Mouse (Mus musculus) midbrain, embryonic 11.5 days (tissue): ENCODE measurements around the gene Zfp553. TPM values are rescaled to one million over a fixed set of nuclear protein-coding genes. Genes with fewer than 3 reads are reported as not detected.

Source experiments
- ATAC-seq: fragments of 200-750 bp; cut with Nextera tagmentation; 2 replicates; pipeline ENCODE4 v1.8.0; 2017; ENCODE audit warnings: moderate TSS enrichment, moderate library complexity; ENCODE audit not compliant: low FRiP score
- DNase-seq: peaks from one replicate; pipeline ENCODE4 v3.0.0; 2015; ENCODE audit warnings: low spot score; ENCODE audit errors: missing footprints
- H3K27ac ChIP-seq: fragments of 300-500 bp; sonication (generic); 2 replicates; pipeline ENCODE4 v1.5.1; 2014; ENCODE audit warnings: low read depth, low read length
- H3K27me3 ChIP-seq: fragments of 300-500 bp; sonication (generic); 2 replicates; pipeline ENCODE4 v1.6.1; 2014; ENCODE audit warnings: mild to moderate bottlenecking, low read length, moderate library complexity, mixed read lengths; ENCODE audit not compliant: control insufficient read depth, insufficient read depth
- H3K36me3 ChIP-seq: fragments of 300-500 bp; sonication (generic); 2 replicates; pipeline ENCODE4 v1.6.1; 2014; ENCODE audit warnings: mild to moderate bottlenecking, low read length, moderate library complexity, mixed read lengths; ENCODE audit not compliant: control insufficient read depth, insufficient read depth
- H3K4me1 ChIP-seq: fragments of 300-500 bp; sonication (generic); 2 replicates; pipeline ENCODE4 v1.6.1; 2014; ENCODE audit warnings: low read length; ENCODE audit not compliant: control insufficient read depth, insufficient read depth
- H3K4me2 ChIP-seq: fragments of 300-500 bp; sonication (generic); 2 replicates; pipeline ENCODE4 v1.6.1; 2014; ENCODE audit warnings: mild to moderate bottlenecking, moderate library complexity
- H3K4me3 ChIP-seq: fragments of 300-500 bp; sonication (generic); 2 replicates; pipeline ENCODE4 v1.5.1; 2014; ENCODE audit warnings: low read depth, low read length
- H3K9ac ChIP-seq: fragments of 300-500 bp; sonication (generic); 2 replicates; pipeline ENCODE4 v1.6.1; 2014; ENCODE audit warnings: low read length
- H3K9me3 ChIP-seq: fragments of 300-500 bp; sonication (generic); 2 replicates; pipeline ENCODE4 v1.6.1; 2016; ENCODE audit warnings: low read length; ENCODE audit not compliant: control insufficient read depth
- WGBS: fragments of 180-500 bp; shearing (Covaris S2); extraction: QIAGEN DNeasy Blood & Tissue Kit; methylation state at CpG from one replicate; pipeline ENCODE4 v1.1.7; 2014; 5-methylcytosine and 5-hydroxymethylcytosine counted together
- polyA plus RNA-seq: library from polyadenylated mRNA; unstranded; fragments of >200 nt; fragmentation: Nextera tagmentation; extraction: Ambion mirVana; gene quantifications from 2 replicates; pipeline ENCODE4 v1.2.1, GENCODE M21; 2014

The Zfp553 gene
- polyA plus RNA-seq, 1 experiment from 2014 or later = 32.4 TPM

- WGBS = 96% methylated on average over 17 of the region's 17 CpGs
- H3K4me2 ChIP-seq = no peak overlapping the region; the same call in 1 of the 2 replicates
- H3K36me3 ChIP-seq = peaks cover 39% of the 10 kb centered on the region
- H3K9me3 ChIP-seq = no peaks in the 10 kb centered on the region
- H3K4me1 ChIP-seq = peaks cover 15% of the 10 kb centered on the region
- ATAC-seq (no peak), DNase-seq (no peak)
- H3K9ac ChIP-seq = peak overlapping the region; percentile 85; the same call in 1 of the 2 replicates
- no peaks in the 10 kb centered on the region for H3K27me3 ChIP-seq
- H3K27ac ChIP-seq = no peak overlapping the region
- peak overlapping the region; percentile 85; the same call in 1 of the 2 replicates for H3K4me3 ChIP-seq
Measured at GRCm38 (mm10) chr7:127194011-127194632, 38.7 kb upstream of the Zfp553 start.

- H3K36me3 ChIP-seq = peaks cover 40% of the 10 kb centered on the region
- peaks cover 15% of the 10 kb centered on the region for H3K4me1 ChIP-seq
- H3K27me3 ChIP-seq = no peaks in the 10 kb centered on the region
- peak overlapping the region; percentile 85 for H3K4me3 ChIP-seq
- peak overlapping the region; percentile 86 for H3K4me2 ChIP-seq
- no peak for ATAC-seq
- DNase-seq = no peak
- peak overlapping the region; percentile 85 for H3K9ac ChIP-seq
- 83% methylated on average over 7 of the region's 7 CpGs for WGBS
- no peaks in the 10 kb centered on the region for H3K9me3 ChIP-seq
- no peak overlapping the region for H3K27ac ChIP-seq
Measured at GRCm38 (mm10) chr7:127194633-127195029, 38.2 kb upstream of the Zfp553 start.

GRCm38 (mm10) chr7:127195544-127196295 lies 37.1 kb upstream of the Zfp553 start, which contains the start of gene Cd2bp2:
Gene Cd2bp2 (minus strand): TSS chr7:127196050.
- Histone ChIP-seq H3K9ac (peak within 1 kb of the TSS; percentile 85), H3K4me3 (peak within 1 kb of the TSS; percentile 85), H3K4me1 (peaks cover 15% of the 10 kb centered on the region), H3K36me3 (peaks cover 40% of the 10 kb centered on the region), H3K27me3 (no peaks in the 10 kb centered on the region), H3K27ac (peak within 1 kb of the TSS; percentile 76), H3K4me2 (peak within 1 kb of the TSS; percentile 86), H3K9me3 (no peaks in the 10 kb centered on the region)
- ATAC-seq = peak; percentile 97
- peak; percentile 99 for DNase-seq
- under 1% methylated on average over 51 of the region's 51 CpGs for WGBS

GRCm38 (mm10) chr7:127196484-127196883 lies 36.4 kb upstream of the Zfp553 start:
- 0 out of 2 replicates have a peak, but pooled peaks have one; percentile 1 for ATAC-seq
- H3K27ac ChIP-seq = peak overlapping the region; percentile 37
- WGBS = 62% methylated on average over 11 of the region's 11 CpGs

GRCm38 (mm10) chr7:127206606-127207005 lies 26.3 kb upstream of the Zfp553 start:
- peak overlapping the region; percentile 82 for H3K4me2 ChIP-seq
- peak overlapping the region; percentile 86 for H3K4me3 ChIP-seq
- no peaks in the 10 kb centered on the region for H3K36me3 ChIP-seq
- no peak overlapping the region for H3K27ac ChIP-seq
- peak overlapping the region; percentile 89 for H3K9ac ChIP-seq
- DNase-seq (no peak), ATAC-seq (no peak)
- H3K9me3 ChIP-seq = no peaks in the 10 kb centered on the region
- H3K27me3 ChIP-seq = no peaks in the 10 kb centered on the region
- H3K4me1 ChIP-seq = peaks cover 10% of the 10 kb centered on the region
- 69% methylated on average over 2 of the region's 2 CpGs for WGBS

More at GRCm38 (mm10) chr7:127196484-127196883, 36.4 kb upstream of the Zfp553 start:
- peak overlapping the region; percentile 57 for H3K4me2 ChIP-seq
- no peaks in the 10 kb centered on the region for H3K9me3 ChIP-seq
- H3K36me3 ChIP-seq = peaks cover 40% of the 10 kb centered on the region
- H3K9ac ChIP-seq = peak overlapping the region; percentile 76
- peak overlapping the region; percentile 85 for H3K4me3 ChIP-seq
- H3K27me3 ChIP-seq = no peaks in the 10 kb centered on the region
- DNase-seq = no peak
- H3K4me1 ChIP-seq = peaks cover 15% of the 10 kb centered on the region

GRCm38 (mm10) chr7:127207374-127208294 lies 25.2 kb upstream of the Zfp553 start:
- WGBS = under 1% methylated on average over 50 of the region's 53 CpGs
- no peaks in the 10 kb centered on the region for H3K27me3 ChIP-seq
- DNase-seq (peak; percentile 93), ATAC-seq (peak; percentile 29; the same call in 1 of the 2 replicates)
- H3K9ac ChIP-seq = peak overlapping the region; percentile 89
- H3K36me3 ChIP-seq = no peaks in the 10 kb centered on the region
- H3K9me3 ChIP-seq = no peaks in the 10 kb centered on the region
- peak overlapping the region; percentile 75 for H3K27ac ChIP-seq
- peak overlapping the region; percentile 82 for H3K4me2 ChIP-seq
- peak overlapping the region; percentile 86 for H3K4me3 ChIP-seq
- H3K4me1 ChIP-seq = peaks cover 10% of the 10 kb centered on the region

GRCm38 (mm10) chr7:127208295-127208552 lies 24.6 kb upstream of the Zfp553 start, which contains the start of gene Tbc1d10b:
Gene Tbc1d10b (minus strand): TSS chr7:127208468.
- no peaks in the 10 kb centered on the region for H3K9me3 ChIP-seq
- no peaks in the 10 kb centered on the region for H3K36me3 ChIP-seq
- WGBS = 0% methylated on average over 13 of the region's 44 CpGs
- peak within 1 kb of the TSS; percentile 86 for H3K4me3 ChIP-seq
- peak within 1 kb of the TSS; percentile 75 for H3K27ac ChIP-seq
- H3K4me1 ChIP-seq = peaks cover 10% of the 10 kb centered on the region
- H3K9ac ChIP-seq = peak within 1 kb of the TSS; percentile 89
- no peaks in the 10 kb centered on the region for H3K27me3 ChIP-seq
- ATAC-seq (peak; percentile 71), DNase-seq (no peak)
- H3K4me2 ChIP-seq = peak within 1 kb of the TSS; percentile 82

- Histone ChIP-seq H3K36me3 (no peaks in the 10 kb centered on the region), H3K4me1 (peaks cover 10% of the 10 kb centered on the region), H3K9ac (peak within 1 kb of the TSS; percentile 89), H3K27me3 (peaks cover 3% of the 10 kb centered on the region; the same call in 1 of the 2 replicates), H3K9me3 (no peaks in the 10 kb centered on the region), H3K4me3 (peak within 1 kb of the TSS; percentile 86), H3K27ac (peak within 1 kb of the TSS; percentile 75), H3K4me2 (peak within 1 kb of the TSS; percentile 82)
- under 1% methylated on average over 42 of the region's 44 CpGs for WGBS
- ATAC-seq (peak; percentile 92), DNase-seq (peak; percentile 99)
Measured at GRCm38 (mm10) chr7:127208553-127209438, 24.1 kb upstream of the Zfp553 start, which contains the start of gene Mylpf. Gene Mylpf (plus strand): TSS chr7:127208890.
